Mouse (Mus musculus) left cerebral cortex, postnatal 25 days (tissue): ENCODE measurements around the gene Oser1. TPM values are rescaled to one million over a fixed set of nuclear protein-coding genes. Genes with fewer than 3 reads are reported as not detected.
"Not testable (repeated sequence)": the region's sequence is repeated elsewhere in the genome, so short reads cannot be mapped to it uniquely, and the experiment has no call there.

Experiments used
- DNase-seq, 2 experiments: peaks; one replicate each; pipeline ENCODE4 v3.0.0; 2022; ENCODE audit warnings: low spot score in 2 of 2, mixed read lengths in 1 of 2
- intact Hi-C: fragments of 180-260 bp; cut with DNase I; formaldehyde crosslinking; loops from one replicate; pipeline ENCODE4 v1.15.1; 2025
- total RNA-seq, 2 experiments: library from RNA; stranded (reverse); gene quantifications; 2 replicates each; pipeline ENCODE4 v1.2.3; 2021

Gene Oser1
- 10 to 100 TPM; 22.9 to 24.6 TPM for total RNA-seq

- intact Hi-C loops: no loop called here
- no peak for DNase-seq
Observed at GRCm38 (mm10) chr2:163424597-163424996, at the start of gene Oser1. TSS of gene Oser1 (minus strand) at chr2:163424697.

GRCm38 (mm10) chr2:163472466-163472851 is 48.0 kb upstream of the Oser1 start, which contains the start of gene Fitm2:
TSS of gene Fitm2 (minus strand) at chr2:163472629.
- DNase-seq: peak; percentile 98
- intact Hi-C loops: loop anchor here (1.0 kb wide), 1 partner anchor 52 kb away; no protein-coding TSS in a partner anchor

GRCm38 (mm10) chr2:163471710-163472465 is 47.4 kb upstream of the Oser1 start:
- intact Hi-C loops: loop anchor here (1.0 kb wide), 1 partner anchor 52 kb away; no protein-coding TSS in a partner anchor

GRCm38 (mm10) chr2:163471136-163471535 is 46.6 kb upstream of the Oser1 start:
- no peak for DNase-seq
- intact Hi-C loops: no loop called here

More at GRCm38 (mm10) chr2:163471710-163472465, 47.4 kb upstream of the Oser1 start:
- DNase-seq: no peak

GRCm38 (mm10) chr2:163469711-163470110 is 45.2 kb upstream of the Oser1 start:
- intact Hi-C loops: no loop called here
- DNase-seq: no peak

- no peak for DNase-seq
- intact Hi-C loops: no loop called here
Observed at GRCm38 (mm10) chr2:163468866-163469265, 44.4 kb upstream of the Oser1 start.

GRCm38 (mm10) chr2:163467585-163467984 is 43.1 kb upstream of the Oser1 start:
- intact Hi-C loops: no loop called here

GRCm38 (mm10) chr2:163466771-163467170 is 42.3 kb upstream of the Oser1 start:
- intact Hi-C loops: no loop called here
- DNase-seq: no peak

More at GRCm38 (mm10) chr2:163467585-163467984, 43.1 kb upstream of the Oser1 start:
- DNase-seq: no peak

GRCm38 (mm10) chr2:163464562-163464961 is 40.1 kb upstream of the Oser1 start:
- no peak for DNase-seq
- intact Hi-C loops: no loop called here

GRCm38 (mm10) chr2:163463998-163464397 is 39.5 kb upstream of the Oser1 start:
- no peak for DNase-seq
- intact Hi-C loops: no loop called here

- intact Hi-C loops: no loop called here
- DNase-seq: no peak
Observed at GRCm38 (mm10) chr2:163463251-163463769, 38.8 kb upstream of the Oser1 start.

- no peak for DNase-seq
- intact Hi-C loops: no loop called here
Observed at GRCm38 (mm10) chr2:163462801-163463200, 38.3 kb upstream of the Oser1 start.

GRCm38 (mm10) chr2:163462386-163462785 is 37.9 kb upstream of the Oser1 start:
- intact Hi-C loops: no loop called here
- no peak for DNase-seq

- intact Hi-C loops: not testable (repeated sequence)
Observed at GRCm38 (mm10) chr2:163461307-163461706, 36.8 kb upstream of the Oser1 start.

GRCm38 (mm10) chr2:163460622-163461021 is 36.1 kb upstream of the Oser1 start:
- no peak for DNase-seq
- intact Hi-C loops: no loop called here

More at GRCm38 (mm10) chr2:163461307-163461706, 36.8 kb upstream of the Oser1 start:
- DNase-seq: not testable (repeated sequence)

GRCm38 (mm10) chr2:163459380-163459779 is 34.9 kb upstream of the Oser1 start:
- no peak for DNase-seq
- intact Hi-C loops: no loop called here

- intact Hi-C loops: no loop called here
- no peak for DNase-seq
Observed at GRCm38 (mm10) chr2:163458539-163459265, 34.2 kb upstream of the Oser1 start.

GRCm38 (mm10) chr2:163453378-163453777 is 28.9 kb upstream of the Oser1 start:
- intact Hi-C loops: no loop called here

GRCm38 (mm10) chr2:163452738-163453137 is 28.2 kb upstream of the Oser1 start:
- no peak for DNase-seq
- intact Hi-C loops: no loop called here

More at GRCm38 (mm10) chr2:163453378-163453777, 28.9 kb upstream of the Oser1 start:
- DNase-seq: no peak

- DNase-seq: peak; percentile 60 to 68
- intact Hi-C loops: no loop called here
Observed at GRCm38 (mm10) chr2:163450668-163451295, 26.3 kb upstream of the Oser1 start.
